Mouse (Mus musculus) intestine, postnatal 0 days (tissue): ENCODE data around the gene Vsig10l. TPM values are rescaled to one million over a fixed set of nuclear protein-coding genes. Genes with fewer than 3 reads are reported as not detected.

Source experiments
- ATAC-seq: fragments of 200-750 bp; cut with Nextera tagmentation; 2 replicates; pipeline ENCODE4 v1.8.0; 2017; ENCODE audit warnings: mild to moderate bottlenecking, moderate TSS enrichment, moderate library complexity
- H3K27ac ChIP-seq: fragments of 300-500 bp; sonication (generic); 2 replicates; pipeline ENCODE4 v1.5.1; 2014; ENCODE audit warnings: mild to moderate bottlenecking, low read depth, low read length, moderate library complexity
- H3K27me3 ChIP-seq: fragments of 300-500 bp; sonication (generic); replicated peaks from 2 replicates; pipeline ENCODE4 v1.6.1; 2014; ENCODE audit warnings: low read length, mixed read lengths; ENCODE audit not compliant: control insufficient read depth, insufficient read depth
- H3K36me3 ChIP-seq: fragments of 300-500 bp; sonication (generic); 2 replicates; pipeline ENCODE4 v1.6.1; 2014; ENCODE audit warnings: mild to moderate bottlenecking, moderate library complexity; ENCODE audit not compliant: control insufficient read depth, insufficient read depth
- H3K4me1 ChIP-seq: fragments of 300-500 bp; sonication (generic); replicated peaks from 2 replicates; pipeline ENCODE4 v1.6.1; 2014; ENCODE audit warnings: antibody characterized with exemption, low read length, mixed read lengths; ENCODE audit not compliant: control insufficient read depth, insufficient read depth
- H3K4me2 ChIP-seq: fragments of 300-500 bp; sonication (generic); replicated peaks from 2 replicates; pipeline ENCODE4 v1.6.1; 2014; ENCODE audit warnings: low read depth, mild to moderate bottlenecking, moderate library complexity
- H3K4me3 ChIP-seq: fragments of 300-500 bp; sonication (generic); 2 replicates; pipeline ENCODE4 v1.5.1; 2014; ENCODE audit warnings: low read depth, low read length
- H3K9ac ChIP-seq: fragments of 300-500 bp; sonication (generic); 2 replicates; pipeline ENCODE4 v1.6.1; 2014; ENCODE audit warnings: mild to moderate bottlenecking, low read depth, low read length
- H3K9me3 ChIP-seq: fragments of 300-500 bp; sonication (generic); 2 replicates; pipeline ENCODE4 v1.6.1; 2016; ENCODE audit warnings: mixed run types; ENCODE audit not compliant: control insufficient read depth
- CTCF ChIP-seq: sonication (generic); IDR thresholded peaks from 2 replicates; pipeline ENCODE4 v1.5.1; 2016; ENCODE audit warnings: low read depth, mild to moderate bottlenecking, control low read depth, antibody characterized with exemption, moderate library complexity
- WGBS: fragments of 180-500 bp; shearing (Covaris S2); extraction: QIAGEN DNeasy Blood & Tissue Kit; methylation state at CpG from one replicate; pipeline ENCODE4 v1.1.7; 2014; 5-methylcytosine and 5-hydroxymethylcytosine counted together
- polyA plus RNA-seq: library from polyadenylated mRNA; unstranded; fragments of >200 nt; fragmentation: Nextera tagmentation; extraction: Ambion mirVana; gene quantifications from 2 replicates; pipeline ENCODE4 v1.2.1, GENCODE M21; 2015

Gene Vsig10l
- polyA plus RNA-seq = 4.5 and 5.3 TPM in 2 replicates

DNA sequence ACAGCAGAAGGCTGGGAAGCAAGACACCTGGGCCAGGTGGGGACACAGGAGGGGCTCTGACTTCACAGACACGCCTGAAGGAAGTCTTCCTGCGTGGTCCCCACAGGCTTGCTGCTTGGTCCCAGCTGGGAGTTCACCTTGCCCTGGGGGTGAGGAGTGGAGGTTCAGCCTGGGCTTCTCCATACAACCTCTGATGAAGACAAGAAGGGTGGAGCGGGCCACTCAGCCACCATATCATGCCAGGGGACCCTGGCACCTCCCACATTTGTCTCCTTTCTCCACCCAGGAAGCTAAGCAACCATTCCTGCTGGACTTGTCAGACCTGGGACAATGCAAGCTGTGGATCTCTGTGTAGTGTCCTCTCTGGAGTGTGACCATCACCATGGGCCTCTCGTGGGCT lies at the start of gene Vsig10l:
Gene Vsig10l, plus strand, starts transcription at position 301 of the 400 bp plus-strand sequence.
- no peaks in the 10 kb centered on the region for H3K4me1 ChIP-seq
- no peak within 1 kb of the TSS for H3K9ac ChIP-seq
- TF ChIP-seq CTCF = no peak
- 63% methylated on average over 4 of the region's 4 CpGs for WGBS
- H3K4me2 ChIP-seq = no peak within 1 kb of the TSS
- no peaks in the 10 kb centered on the region for H3K9me3 ChIP-seq
- peaks cover 4% of the 10 kb centered on the region; the same call in 1 of the 2 replicates for H3K36me3 ChIP-seq
- H3K27ac ChIP-seq = no peak within 1 kb of the TSS
- no peak within 1 kb of the TSS for H3K4me3 ChIP-seq
- ATAC-seq = no peak
- H3K27me3 ChIP-seq = no peaks in the 10 kb centered on the region

DNA sequence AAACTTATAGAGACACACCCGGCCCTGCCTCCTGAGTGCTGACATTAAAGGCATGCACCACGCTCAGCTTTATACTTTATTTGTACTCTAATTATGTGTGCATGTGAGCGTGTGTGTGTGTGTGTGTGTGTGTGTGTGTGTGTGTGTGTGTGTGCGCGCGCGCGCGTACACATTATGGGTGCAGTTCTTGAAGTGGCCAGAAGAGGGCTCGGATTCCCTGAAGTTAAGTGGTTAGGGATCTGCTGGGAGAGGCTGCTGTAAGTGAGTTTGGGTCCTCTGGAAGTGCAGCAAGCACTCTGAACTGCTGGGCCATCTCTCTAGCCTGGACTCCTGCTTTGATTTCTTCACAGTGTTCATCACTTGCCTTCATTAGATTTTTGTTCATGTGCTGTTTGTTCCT lies 45.7 kb upstream of the Vsig10l start:
- WGBS = 85% methylated on average over 10 of the region's 10 CpGs
- TF ChIP-seq CTCF = 0 out of 2 replicates have a peak, but pooled peaks have one; percentile 14
- no peak overlapping the region for H3K9ac ChIP-seq

DNA sequence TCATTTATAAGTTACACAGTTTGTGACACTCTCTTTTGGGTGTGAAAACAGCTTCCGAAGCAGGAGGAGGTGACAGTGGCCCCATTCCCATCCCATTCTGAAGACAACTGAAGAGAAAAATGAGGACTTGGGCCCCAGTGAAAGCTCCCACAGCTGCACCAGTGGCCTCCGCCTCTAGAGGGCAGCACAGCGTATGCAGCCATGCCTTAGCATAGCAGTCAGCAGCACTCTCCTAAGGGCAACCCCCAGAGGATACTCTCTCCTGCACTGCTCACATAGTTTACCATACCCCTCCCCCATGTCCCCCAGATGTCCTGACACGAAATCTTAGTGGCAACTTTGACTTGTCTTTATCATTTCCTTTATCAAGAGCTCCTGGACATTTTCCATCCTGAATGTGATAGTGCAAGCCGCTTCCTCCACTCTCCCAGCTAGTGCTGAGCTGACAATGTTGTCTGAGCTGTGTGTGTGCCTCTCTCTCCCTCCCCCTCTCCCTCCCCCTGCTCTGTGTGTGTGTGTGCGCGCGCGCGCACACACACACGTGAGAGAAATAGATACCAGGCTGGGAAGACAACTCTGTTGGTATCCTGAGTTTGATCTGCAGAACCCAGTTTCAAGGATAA lies 39.8 kb upstream of the Vsig10l start:
- peak; percentile 97 for TF ChIP-seq CTCF
- Histone ChIP-seq H3K9ac (no peak overlapping the region), H3K27ac (no peak overlapping the region), H3K9me3 (no peaks in the 10 kb centered on the region), H3K4me2 (0 out of 2 replicates have a peak overlapping the region, but pooled peaks have one; percentile 24), H3K4me3 (no peak overlapping the region), H3K36me3 (no peaks in the 10 kb centered on the region), H3K4me1 (no peaks in the 10 kb centered on the region), H3K27me3 (no peaks in the 10 kb centered on the region)
- peak; percentile 64 for ATAC-seq
- 14% methylated on average over 11 of the region's 11 CpGs for WGBS

More for the DNA sequence above, 45.7 kb upstream of the Vsig10l start:
- Histone ChIP-seq H3K9me3 (no peaks in the 10 kb centered on the region), H3K27ac (no peak overlapping the region), H3K4me3 (no peak overlapping the region), H3K4me2 (no peak overlapping the region), H3K27me3 (no peaks in the 10 kb centered on the region), H3K4me1 (no peaks in the 10 kb centered on the region), H3K36me3 (no peaks in the 10 kb centered on the region)
- ATAC-seq = no peak

DNA sequence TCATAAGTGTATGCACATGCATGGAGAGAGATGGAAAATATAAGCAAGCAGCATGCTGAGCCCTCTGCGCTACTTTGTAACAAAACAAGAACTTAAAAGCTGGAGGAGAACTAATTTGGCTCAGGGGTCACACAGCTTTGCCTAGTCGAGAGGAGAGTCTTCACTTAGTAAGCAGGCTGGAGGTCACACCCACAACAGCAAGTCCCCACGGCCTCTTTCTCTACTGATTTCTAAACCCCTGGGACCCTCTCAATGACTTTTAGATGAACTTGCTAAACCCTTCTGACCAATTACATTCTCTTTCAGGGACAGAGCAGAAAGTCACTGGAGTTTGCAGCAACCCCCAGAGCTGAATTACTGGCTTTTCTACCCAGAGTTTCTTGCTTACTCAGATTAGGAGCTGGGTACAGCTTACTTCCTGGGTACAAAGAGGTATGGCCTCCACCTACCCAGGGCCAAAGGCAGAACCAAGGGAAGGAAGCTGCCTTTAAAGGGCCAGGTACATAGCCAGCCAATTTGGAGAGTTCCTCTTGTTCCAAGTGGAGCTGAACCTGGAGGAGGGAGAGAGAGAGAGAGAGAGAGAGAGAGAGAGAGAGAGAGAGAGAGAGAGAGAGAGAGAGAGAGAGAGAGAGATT lies 38.8 kb upstream of the Vsig10l start:
- Histone ChIP-seq H3K4me1 (no peaks in the 10 kb centered on the region), H3K4me2 (no peak overlapping the region), H3K27me3 (no peaks in the 10 kb centered on the region), H3K36me3 (no peaks in the 10 kb centered on the region), H3K9ac (no peak overlapping the region), H3K4me3 (no peak overlapping the region), H3K27ac (no peak overlapping the region), H3K9me3 (no peaks in the 10 kb centered on the region)
- no peak for ATAC-seq
- no peak for TF ChIP-seq CTCF
- 66% methylated on average over 3 of the region's 3 CpGs for WGBS

DNA sequence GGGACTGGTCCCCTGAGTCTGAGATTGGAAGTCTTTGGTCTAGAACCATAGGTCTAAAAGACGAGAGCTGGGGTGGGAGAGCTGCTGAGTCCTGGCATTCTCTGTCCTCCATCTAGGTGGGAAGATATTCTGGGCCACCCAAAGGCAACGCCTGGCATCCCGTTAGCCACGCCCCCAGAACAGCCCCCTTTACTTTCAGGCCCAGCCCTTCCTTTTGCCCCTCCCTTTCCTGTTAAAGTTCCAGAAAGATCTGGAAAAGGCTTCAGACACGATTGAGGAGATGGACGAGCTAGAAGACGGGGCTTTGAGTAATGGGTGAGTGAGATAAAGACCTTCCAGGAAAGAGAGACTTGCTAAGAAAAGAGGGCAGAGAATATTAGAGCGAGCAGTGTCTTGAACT lies 35.5 kb upstream of the Vsig10l start, which contains the start of gene Lim2:
Gene Lim2, plus strand, starts transcription at position 265 of the 400 bp plus-strand sequence.
- no peaks in the 10 kb centered on the region for H3K27me3 ChIP-seq
- no peak for ATAC-seq
- H3K9ac ChIP-seq = no peak within 1 kb of the TSS
- H3K4me1 ChIP-seq = no peaks in the 10 kb centered on the region
- H3K27ac ChIP-seq = no peak within 1 kb of the TSS
- H3K36me3 ChIP-seq = no peaks in the 10 kb centered on the region
- no peak within 1 kb of the TSS for H3K4me2 ChIP-seq
- H3K4me3 ChIP-seq = no peak within 1 kb of the TSS
- H3K9me3 ChIP-seq = no peaks in the 10 kb centered on the region
- 83% methylated on average over 8 of the region's 8 CpGs for WGBS
- TF ChIP-seq CTCF = no peak

DNA sequence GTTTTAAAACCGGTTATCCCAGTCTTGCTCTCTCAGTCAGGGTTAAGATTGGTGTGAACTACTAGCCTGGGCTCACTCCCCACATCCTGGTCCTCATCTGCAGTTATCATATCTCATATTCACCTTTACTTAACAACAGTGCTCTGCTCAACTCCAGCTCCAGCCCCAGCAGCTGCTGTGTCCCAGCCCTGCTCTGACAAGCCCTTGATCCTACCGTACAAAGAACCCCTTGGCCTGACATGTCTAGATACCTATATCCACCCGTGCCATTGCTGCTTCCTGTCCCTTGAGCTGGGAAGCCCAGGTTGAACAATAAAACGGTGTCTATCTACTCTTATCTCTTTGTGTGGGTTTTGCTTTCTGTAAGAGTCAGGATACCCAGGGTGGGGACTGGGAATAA lies 33.5 kb upstream of the Vsig10l start:
- H3K27me3 ChIP-seq = no peaks in the 10 kb centered on the region
- 31% methylated on average over 4 of the region's 4 CpGs for WGBS
- H3K9ac ChIP-seq = no peak overlapping the region
- no peaks in the 10 kb centered on the region for H3K9me3 ChIP-seq
- no peak overlapping the region for H3K4me3 ChIP-seq
- TF ChIP-seq CTCF = no peak
- H3K27ac ChIP-seq = no peak overlapping the region
- no peak for ATAC-seq
- no peak overlapping the region for H3K4me2 ChIP-seq
- no peaks in the 10 kb centered on the region for H3K36me3 ChIP-seq
- H3K4me1 ChIP-seq = no peaks in the 10 kb centered on the region
